Mouse (Mus musculus) left cerebral cortex, postnatal 4 days (tissue): ENCODE data around the gene Lrrc9. TPM values are rescaled to one million over a fixed set of nuclear protein-coding genes. Genes with fewer than 3 reads are reported as not detected.

Experiments used
- DNase-seq: peaks from one replicate; pipeline ENCODE4 v3.0.0-alpha.2; 2022
- intact Hi-C: fragments of 180-260 bp; cut with DNase I; formaldehyde crosslinking; loops from one replicate; pipeline ENCODE4 v1.15.1; 2025
- total RNA-seq, 2 experiments: library from RNA; stranded (reverse); gene quantifications; 2 replicates each; pipeline ENCODE4 v1.2.3; 2021

The Lrrc9 gene
- 1 to 10 TPM; 5.4 to 5.7 TPM for total RNA-seq

- peak; percentile 77 for DNase-seq
- intact Hi-C loops = no loop called here
Observed at GRCm38 (mm10) chr12:72441839-72442576, at the start of gene Lrrc9. Gene Lrrc9 (plus strand): TSS chr12:72441866.

- DNase-seq = no peak
- intact Hi-C loops = no loop called here
Observed at GRCm38 (mm10) chr12:72393046-72393805, 48.4 kb upstream of the Lrrc9 start.

- no peak for DNase-seq
- intact Hi-C loops = loop anchor here (5.0 kb wide), 1 partner anchor 168 kb away; no protein-coding TSS in a partner anchor
Observed at GRCm38 (mm10) chr12:72405031-72405430, 36.6 kb upstream of the Lrrc9 start.

DNA sequence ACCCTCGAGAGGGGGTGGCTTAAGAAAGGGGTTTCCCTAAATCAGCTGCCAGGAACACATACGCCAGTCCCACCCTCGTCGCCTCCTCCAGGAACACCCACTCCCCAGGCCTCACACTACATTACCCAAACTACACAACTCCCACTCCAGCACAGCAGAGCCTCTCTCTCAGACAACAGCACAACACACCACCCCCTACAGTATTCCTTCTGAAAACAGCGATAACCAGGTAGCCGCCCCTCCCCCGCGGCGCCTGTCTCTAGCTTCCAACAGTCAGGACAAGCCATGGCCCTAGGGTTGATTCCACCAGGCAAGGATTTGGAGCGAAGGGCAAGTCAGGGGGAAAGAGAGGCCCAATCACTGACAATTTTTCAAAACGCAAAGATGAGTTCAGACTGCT is 34.5 kb upstream of the Lrrc9 start:
- intact Hi-C loops = loop anchor here (5.0 kb wide), 1 partner anchor 170 kb away; no protein-coding TSS in a partner anchor
- DNase-seq = peak; percentile 34

DNA sequence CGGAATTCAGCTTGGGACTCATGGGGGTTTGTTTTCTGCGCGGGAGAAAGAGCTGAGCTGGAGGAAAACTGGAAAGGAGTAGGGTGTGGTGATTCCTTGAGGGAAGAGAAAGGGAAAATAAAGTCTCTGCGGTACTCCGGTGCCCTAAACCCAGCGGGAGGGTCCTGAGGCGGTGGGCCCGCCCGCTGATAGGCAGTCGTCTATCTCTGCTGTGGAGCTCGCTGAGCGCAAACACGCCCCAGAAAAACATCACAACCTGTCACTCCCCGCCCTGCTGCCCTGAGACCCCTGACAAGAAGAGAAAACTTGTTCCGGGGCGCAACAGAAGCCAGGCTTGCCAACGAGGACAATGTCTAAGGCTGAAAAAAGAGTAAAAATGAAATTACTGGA is 34.0 kb upstream of the Lrrc9 start:
- intact Hi-C loops = loop anchor here (5.0 kb wide), 1 partner anchor 170 kb away; no protein-coding TSS in a partner anchor

GRCm38 (mm10) chr12:72408111-72408891 is 33.4 kb upstream of the Lrrc9 start:
- peak; percentile 72 for DNase-seq
- intact Hi-C loops = loop anchor here (5.0 kb wide), 1 partner anchor 171 kb away; no protein-coding TSS in a partner anchor

More for the DNA sequence above, 34.0 kb upstream of the Lrrc9 start:
- DNase-seq = peak; percentile 24

DNA sequence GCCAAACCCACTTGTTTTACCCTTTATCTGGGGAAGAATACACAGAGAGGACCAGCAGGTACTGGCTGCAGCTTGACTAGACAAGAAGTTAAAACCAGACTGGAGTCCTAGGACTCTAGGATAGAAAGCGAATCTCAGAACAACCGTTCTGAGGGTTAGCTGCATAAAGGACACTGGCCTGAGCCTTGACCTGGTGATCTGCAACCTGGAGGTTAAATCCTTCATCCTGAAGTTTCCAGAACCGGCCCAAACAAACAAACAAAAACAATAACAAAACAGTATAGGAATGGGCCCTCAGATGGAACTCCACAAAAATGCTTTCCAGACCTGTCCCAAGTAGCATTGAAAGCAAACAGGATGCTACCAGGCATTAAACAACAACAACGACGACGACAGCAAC is 32.7 kb upstream of the Lrrc9 start, which contains the start of gene Rtn1:
Gene Rtn1 (minus strand): TSS at position 101 of the 400 bp plus-strand sequence.
- intact Hi-C loops = loop anchor here (5.0 kb wide), 1 partner anchor 172 kb away; no protein-coding TSS in a partner anchor
- DNase-seq = no peak

- peak; percentile 41 for DNase-seq
- intact Hi-C loops = no loop called here
Observed at GRCm38 (mm10) chr12:72417762-72418161, 23.9 kb upstream of the Lrrc9 start.

DNA sequence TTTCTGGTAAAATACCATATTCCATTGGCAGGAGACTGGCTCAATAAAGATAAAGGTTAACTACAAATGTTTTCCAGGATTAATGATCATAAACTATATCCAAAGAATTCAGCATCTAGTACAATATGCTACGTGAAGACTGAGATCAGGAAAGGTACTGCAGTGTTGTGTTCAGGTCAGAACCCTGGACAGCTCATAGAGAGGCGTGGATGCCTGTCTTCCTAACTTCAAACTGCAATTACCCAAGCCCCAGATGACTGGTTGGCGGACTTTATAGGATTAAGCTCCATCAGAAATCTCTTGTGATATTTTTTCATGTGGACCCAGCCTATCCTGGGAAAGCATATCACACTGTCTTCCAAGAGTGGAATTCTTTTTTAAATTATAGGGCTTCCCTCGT is 19.0 kb upstream of the Lrrc9 start:
- no peak for DNase-seq
- intact Hi-C loops = no loop called here

- peak; percentile 85 for DNase-seq
- intact Hi-C loops = loop anchor here (5.0 kb wide), 1 partner anchor 325 kb away; no protein-coding TSS in a partner anchor
Observed at GRCm38 (mm10) chr12:72427722-72428126, 13.9 kb upstream of the Lrrc9 start.

DNA sequence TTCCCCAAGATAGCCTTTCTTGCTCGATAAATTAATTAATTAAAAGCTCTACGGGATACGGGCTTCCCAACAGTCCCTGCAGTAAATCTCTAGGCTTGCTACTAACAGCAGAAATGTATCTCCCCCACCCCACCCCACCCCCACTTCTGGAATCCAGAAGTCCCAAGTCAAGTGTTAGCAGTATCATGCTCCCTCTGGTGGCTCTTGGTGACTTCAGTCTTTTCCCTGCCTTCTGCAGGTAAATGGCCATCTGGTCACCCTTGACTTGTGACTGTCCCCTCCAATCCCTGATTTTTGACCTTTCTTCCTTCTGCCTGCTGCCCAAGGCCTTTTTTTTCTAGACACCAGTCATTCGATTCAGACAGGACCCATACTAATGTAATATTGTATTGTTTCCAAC is 9.5 kb upstream of the Lrrc9 start:
- intact Hi-C loops = no loop called here
- no peak for DNase-seq

DNA sequence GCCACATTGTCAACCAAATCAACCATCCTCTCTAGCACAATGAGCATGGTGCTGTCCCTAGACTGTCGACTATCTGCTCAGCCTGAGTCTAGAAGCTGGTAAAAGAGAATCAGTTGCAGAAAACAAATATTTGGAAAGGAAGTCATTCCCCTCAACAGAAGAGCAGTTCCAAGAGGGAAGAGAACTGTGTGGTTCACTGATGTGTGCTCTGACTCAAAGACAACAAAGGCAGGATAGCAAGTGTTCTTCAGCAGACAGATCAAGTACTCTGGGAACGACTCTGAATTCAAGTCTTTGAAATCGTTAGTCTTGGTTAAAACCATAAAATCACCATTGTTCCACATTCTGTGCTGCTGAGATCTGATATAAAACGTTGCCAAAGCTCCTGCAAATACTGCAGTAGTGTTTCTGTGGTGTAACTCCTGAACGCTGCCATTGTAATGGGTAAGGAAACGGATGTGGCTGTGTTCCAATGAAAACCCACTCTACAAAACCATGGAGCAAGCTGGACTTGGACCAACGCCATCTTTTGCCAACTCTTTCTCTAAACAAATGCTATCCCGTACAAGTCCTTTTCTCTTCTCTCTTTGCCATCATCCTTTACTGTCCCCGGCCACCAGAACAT is 8.3 kb upstream of the Lrrc9 start:
- intact Hi-C loops = no loop called here
- peak; percentile 31 for DNase-seq

- DNase-seq = peak; percentile 80
- intact Hi-C loops = no loop called here
Observed at GRCm38 (mm10) chr12:72437676-72438341, 3.9 kb upstream of the Lrrc9 start.

- intact Hi-C loops = no loop called here
- DNase-seq = no peak
Observed at GRCm38 (mm10) chr12:72438961-72439480, 2.6 kb upstream of the Lrrc9 start.

DNA sequence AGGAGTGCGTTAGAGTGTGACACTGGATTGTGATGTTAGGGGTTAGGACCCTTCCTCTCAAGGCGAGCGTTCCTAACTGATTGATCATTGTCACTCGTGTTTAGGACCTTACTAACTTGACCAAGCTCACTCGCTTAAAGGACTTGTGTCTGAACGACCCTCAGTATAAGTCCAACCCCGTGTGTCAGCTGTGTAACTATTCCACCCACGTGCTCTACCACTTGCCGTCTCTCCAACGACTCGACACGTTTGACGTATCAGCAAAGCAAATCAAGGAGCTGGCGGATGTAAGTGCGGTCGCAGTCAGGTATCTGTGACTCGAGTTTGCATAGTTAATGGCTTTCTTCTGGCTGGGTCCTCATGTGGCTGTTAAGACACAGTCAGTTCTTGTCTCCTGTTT is 12.3 kb downstream of the Lrrc9 start:
- DNase-seq = no peak
- intact Hi-C loops = no loop called here

DNA sequence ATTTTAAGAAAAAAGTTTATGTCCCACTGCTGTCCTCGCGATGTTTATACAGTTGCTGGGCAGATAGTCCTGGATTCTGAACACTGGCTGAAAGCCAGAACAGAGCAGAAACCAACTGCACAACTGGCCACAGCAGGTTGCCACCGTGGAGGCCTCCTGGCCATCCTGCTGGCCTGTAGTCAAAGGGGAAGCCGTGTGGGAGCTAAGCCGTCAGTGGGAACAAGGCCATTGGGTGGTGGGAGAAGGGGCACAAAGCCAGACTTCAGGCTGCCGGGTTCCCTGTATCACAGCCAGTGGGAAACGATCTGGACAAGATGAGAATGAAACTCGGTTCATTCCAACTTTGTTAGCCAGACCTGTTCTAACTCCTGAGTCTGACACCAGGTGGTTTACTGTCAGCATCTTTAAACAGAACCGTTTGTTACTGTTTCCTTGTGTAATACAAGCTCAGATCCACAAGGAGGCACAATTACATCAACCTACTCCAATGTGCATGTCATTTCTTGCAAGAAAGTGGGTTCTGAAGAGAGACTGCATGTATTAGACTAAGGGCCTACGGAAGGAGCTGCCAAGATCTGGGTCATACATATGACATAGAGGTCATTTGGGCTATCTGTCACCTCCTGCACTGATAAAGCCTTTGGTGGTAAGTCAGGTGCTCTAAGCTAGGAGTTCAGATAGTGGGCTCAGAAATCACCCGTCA is 19.7 kb downstream of the Lrrc9 start:
- DNase-seq = peak; percentile 28
- intact Hi-C loops = loop anchor here (10.0 kb wide), 1 partner anchor 193 kb away; no protein-coding TSS in a partner anchor

DNA sequence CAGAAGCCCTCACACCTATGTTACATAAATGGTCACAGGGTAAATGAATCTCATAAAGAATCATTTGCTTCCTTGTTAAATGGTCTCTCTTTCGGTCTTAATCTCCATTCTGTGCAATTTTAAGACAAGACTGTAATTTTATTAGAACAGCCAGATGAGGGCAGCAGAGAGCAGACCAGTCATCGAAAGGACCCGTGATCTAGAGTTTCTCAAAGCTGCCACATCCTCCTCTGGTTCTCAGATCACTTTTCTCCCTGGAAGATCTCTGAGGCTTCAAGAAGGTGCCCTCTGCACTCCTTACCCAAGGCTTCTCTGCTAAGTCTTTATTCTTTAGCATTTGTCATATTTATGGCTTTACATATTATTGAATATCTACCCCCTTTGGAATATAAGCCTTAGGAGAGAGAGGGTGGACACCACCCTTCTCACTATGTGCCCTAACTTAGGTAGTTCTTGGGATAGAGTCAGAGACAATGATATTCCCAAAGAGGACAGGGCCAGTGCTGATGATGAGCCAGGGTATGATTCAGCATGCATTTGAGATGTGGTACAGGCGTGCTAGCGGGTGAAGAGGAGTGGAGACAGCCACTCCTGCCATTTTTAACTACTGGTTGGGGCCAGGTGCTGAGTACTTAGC is 20.3 kb downstream of the Lrrc9 start:
- DNase-seq = peak; percentile 70
- intact Hi-C loops = loop anchor here (10.0 kb wide), 1 partner anchor 193 kb away; no protein-coding TSS in a partner anchor

- no peak for DNase-seq
- intact Hi-C loops = loop anchor here (10.0 kb wide), 1 partner anchor 189 kb away; no protein-coding TSS in a partner anchor
Observed at GRCm38 (mm10) chr12:72465826-72466501, 24.3 kb downstream of the Lrrc9 start.
